Mouse (Mus musculus) MEL (cell line): ENCODE data around the gene Gm37240. TPM values are rescaled to one million over a fixed set of nuclear protein-coding genes. Genes with fewer than 3 reads are reported as not detected.

ENCODE experiments used
- DNase-seq: peaks from one replicate; pipeline ENCODE4 v3.0.0; 2011; ENCODE audit warnings: low read depth, low spot score
- H3K27ac ChIP-seq: 2 replicates; pipeline ENCODE4 v1.5.1; 2012; ENCODE audit warnings: low read depth, mild to moderate bottlenecking, control low read depth, low read length, moderate library complexity; ENCODE audit not compliant: control insufficient read depth
- H3K27me3 ChIP-seq, 2 experiments: fragments of 150-350 bp in 1 of 2; sonication (generic) in 1 of 2; 2 replicates each; pipeline ENCODE4 v1.6.1; 2012; ENCODE audit warnings: low read length in 2 of 2, mild to moderate bottlenecking in 2 of 2, improper control_type of control experiment in 1 of 2, moderate library complexity in 1 of 2; ENCODE audit not compliant: insufficient read depth in 2 of 2, control insufficient read depth in 1 of 2
- H3K36me3 ChIP-seq, 2 experiments: 2 replicates each; pipeline ENCODE4 v1.6.1; 2012 to 2014; ENCODE audit warnings: low read length in 2 of 2, improper control_type of control experiment in 1 of 2, inconsistent platforms in 1 of 2, mild to moderate bottlenecking in 1 of 2; ENCODE audit not compliant: insufficient read depth in 2 of 2, control insufficient read depth in 1 of 2
- H3K4me1 ChIP-seq, 2 experiments: fragments of 150-350 bp in 1 of 2; sonication (generic) in 1 of 2; 2 replicates each; pipeline ENCODE4 v1.6.1; 2012; ENCODE audit warnings: low read length in 2 of 2, improper control_type of control experiment in 1 of 2, mild to moderate bottlenecking in 1 of 2; ENCODE audit not compliant: insufficient read depth in 2 of 2, control insufficient read depth in 1 of 2
- H3K4me3 ChIP-seq, 2 experiments: fragments of 150-350 bp in 1 of 2; sonication (generic) in 1 of 2; 2 replicates each; pipeline ENCODE4 v1.5.1; 2012; ENCODE audit warnings: low read depth in 2 of 2, low read length in 2 of 2, mild to moderate bottlenecking in 2 of 2, moderate library complexity in 2 of 2, control low read depth in 1 of 2, improper control_type of control experiment in 1 of 2; ENCODE audit not compliant: control insufficient read depth in 1 of 2, insufficient read depth in 1 of 2
- H3K79me2 ChIP-seq: 2 replicates; pipeline ENCODE4 v1.6.1; 2012; ENCODE audit warnings: mild to moderate bottlenecking, low read length, moderate library complexity; ENCODE audit not compliant: control insufficient read depth, poor library complexity, insufficient read depth
- H3K9ac ChIP-seq: 2 replicates; pipeline ENCODE4 v1.6.1; 2012; ENCODE audit warnings: low read depth, mild to moderate bottlenecking, control low read depth, low read length, moderate library complexity; ENCODE audit not compliant: control insufficient read depth, poor library complexity, severe bottlenecking
- H3K9me3 ChIP-seq: fragments of 150-350 bp; sonication (generic); replicated peaks from 2 replicates; pipeline ENCODE4 v1.6.1; 2012; ENCODE audit warnings: mild to moderate bottlenecking, low read length, improper control_type of control experiment, moderate library complexity; ENCODE audit not compliant: insufficient read depth
- CHD1 ChIP-seq: IDR thresholded peaks from 2 replicates; pipeline ENCODE4 v1.6.1; 2012; ENCODE audit warnings: low read depth, mild to moderate bottlenecking, inconsistent platforms, low read length, improper control_type of control experiment
- E2F4 ChIP-seq: IDR thresholded peaks from 2 replicates; pipeline ENCODE4 v1.6.1; 2011; ENCODE audit warnings: low read depth, low read length, improper control_type of control experiment, borderline replicate concordance
- ELF1 ChIP-seq: IDR thresholded peaks from 2 replicates; pipeline ENCODE4 v1.6.1; 2014; ENCODE audit warnings: low read depth, mild to moderate bottlenecking, inconsistent platforms, low read length, improper control_type of control experiment, moderate library complexity
- EP300 ChIP-seq, 2 experiments: IDR thresholded peaks; 2 replicates each; pipeline ENCODE4 v1.6.1; 2011; ENCODE audit warnings: improper control_type of control experiment in 2 of 2, low read length in 2 of 2, low read depth in 1 of 2, mild to moderate bottlenecking in 1 of 2
- ETS1 ChIP-seq: IDR thresholded peaks from 2 replicates; pipeline ENCODE4 v1.6.1; 2012; ENCODE audit warnings: low read depth, mild to moderate bottlenecking, inconsistent platforms, low read length, improper control_type of control experiment, moderate library complexity
- GABPA ChIP-seq: IDR thresholded peaks from 2 replicates; pipeline ENCODE4 v1.6.1; 2012; ENCODE audit warnings: low read depth, mild to moderate bottlenecking, inconsistent platforms, low read length, improper control_type of control experiment, moderate library complexity
- GATA1 ChIP-seq: IDR thresholded peaks from 2 replicates; pipeline ENCODE4 v1.6.1; 2011; ENCODE audit warnings: low read depth, low read length, improper control_type of control experiment
- HCFC1 ChIP-seq: IDR thresholded peaks from 2 replicates; pipeline ENCODE4 v1.6.1; 2012; ENCODE audit warnings: low read depth, mild to moderate bottlenecking, inconsistent platforms, low read length, improper control_type of control experiment, moderate library complexity
- JUND ChIP-seq: IDR thresholded peaks from 2 replicates; pipeline ENCODE4 v1.6.1; 2011; ENCODE audit warnings: low read depth, mild to moderate bottlenecking, improper control_type of control experiment, low read length
- KAT2A ChIP-seq: conservative IDR thresholded peaks from 2 replicates; pipeline ENCODE4 v1.6.1; 2012; ENCODE audit warnings: low read depth, low read length, improper control_type of control experiment, inconsistent platforms
- MAFK ChIP-seq: IDR thresholded peaks from 2 replicates; pipeline ENCODE4 v1.6.1; 2011; ENCODE audit warnings: low read depth, mild to moderate bottlenecking, low read length, improper control_type of control experiment, borderline replicate concordance
- MAX ChIP-seq: IDR thresholded peaks from 2 replicates; pipeline ENCODE4 v1.6.1; 2011; ENCODE audit warnings: low read length, improper control_type of control experiment
- MAZ ChIP-seq: IDR thresholded peaks from 2 replicates; pipeline ENCODE4 v1.6.1; 2012; ENCODE audit warnings: low read depth, mild to moderate bottlenecking, inconsistent platforms, low read length, improper control_type of control experiment
- MEF2A ChIP-seq: IDR thresholded peaks from 2 replicates; pipeline ENCODE4 v1.6.1; 2014; ENCODE audit warnings: low read depth, mild to moderate bottlenecking, inconsistent platforms, low read length, improper control_type of control experiment; ENCODE audit not compliant: poor library complexity, insufficient replicate concordance, severe bottlenecking; ENCODE audit errors: extremely low read depth
- MXI1 ChIP-seq: IDR thresholded peaks from 2 replicates; pipeline ENCODE4 v1.6.1; 2011; ENCODE audit warnings: mild to moderate bottlenecking, low read depth, low read length, improper control_type of control experiment
- MYB ChIP-seq: IDR thresholded peaks from 2 replicates; pipeline ENCODE4 v1.6.1; 2011; ENCODE audit warnings: mild to moderate bottlenecking, low read depth, low read length, improper control_type of control experiment
- MYC ChIP-seq: IDR thresholded peaks from 2 replicates; pipeline ENCODE4 v1.6.1; 2011; ENCODE audit warnings: low read depth, mild to moderate bottlenecking, low read length, improper control_type of control experiment, moderate library complexity
- NELFE ChIP-seq: IDR thresholded peaks from 2 replicates; pipeline ENCODE4 v1.6.1; 2011; ENCODE audit warnings: low read depth, low read length, improper control_type of control experiment
- POLR2AphosphoS2 ChIP-seq: IDR thresholded peaks from 2 replicates; pipeline ENCODE4 v1.6.1; 2011; ENCODE audit warnings: low read length, improper control_type of control experiment
- RCOR1 ChIP-seq: IDR thresholded peaks from 2 replicates; pipeline ENCODE4 v1.6.1; 2012; ENCODE audit warnings: low read depth, mild to moderate bottlenecking, inconsistent platforms, low read length, improper control_type of control experiment
- SIN3A ChIP-seq: IDR thresholded peaks from 2 replicates; pipeline ENCODE4 v1.6.1; 2012; ENCODE audit warnings: low read length, improper control_type of control experiment, inconsistent platforms
- TAL1 ChIP-seq: IDR thresholded peaks from 2 replicates; pipeline ENCODE4 v1.6.1; 2012; ENCODE audit warnings: mild to moderate bottlenecking, inconsistent platforms, low read length, moderate library complexity, mixed read lengths
- TBP ChIP-seq: IDR thresholded peaks from 2 replicates; pipeline ENCODE4 v1.8.0; 2011; ENCODE audit warnings: low read depth, low read length, improper control_type of control experiment
- TCF12 ChIP-seq: IDR thresholded peaks from 2 replicates; pipeline ENCODE4 v1.6.1; 2014; ENCODE audit warnings: low read depth, mild to moderate bottlenecking, inconsistent platforms, low read length, improper control_type of control experiment, moderate library complexity
- UBTF ChIP-seq: IDR thresholded peaks from 2 replicates; pipeline ENCODE4 v1.6.1; 2012; ENCODE audit warnings: low read depth, mild to moderate bottlenecking, inconsistent platforms, low read length, improper control_type of control experiment, moderate library complexity, borderline replicate concordance; ENCODE audit not compliant: insufficient read depth
- USF2 ChIP-seq, 2 experiments: IDR thresholded peaks; 2 replicates each; pipeline ENCODE4 v1.6.1; 2011 to 2012; ENCODE audit warnings: improper control_type of control experiment in 2 of 2, low read length in 2 of 2, borderline replicate concordance in 1 of 2, inconsistent platforms in 1 of 2, low read depth in 1 of 2, mild to moderate bottlenecking in 1 of 2; ENCODE audit not compliant: insufficient read depth in 1 of 2
- ZKSCAN1 ChIP-seq: IDR thresholded peaks from 2 replicates; pipeline ENCODE4 v1.6.1; 2012; ENCODE audit warnings: low read depth, mild to moderate bottlenecking, inconsistent platforms, low read length, improper control_type of control experiment, moderate library complexity
- ZNF384 ChIP-seq: IDR thresholded peaks from 2 replicates; pipeline ENCODE4 v1.6.1; 2012; ENCODE audit warnings: low read depth, mild to moderate bottlenecking, inconsistent platforms, low read length, improper control_type of control experiment
- polyA plus RNA-seq, 2 experiments: library from polyadenylated mRNA; stranded (reverse) in 1 of 2; unstranded in 1 of 2; fragments of >175 nt in 1 of 2; fragments of >200 nt in 1 of 2; gene quantifications; 2 replicates each; pipeline versions ENCODE4 v1.2.1 to v1.2.4; 2012; ENCODE audit warnings: low replicate concordance in 2 of 2, low read depth in 1 of 2; ENCODE audit not compliant: insufficient read length in 2 of 2, insufficient read depth in 1 of 2, missing spikeins in 1 of 2
- total RNA-seq: library from RNA; depleted of rRNA; stranded (reverse); fragments of 300-350 nt; gene quantifications from 2 replicates; pipeline ENCODE4 v1.2.3, GENCODE M21; 2012

Gm37240 gene
- total and polyA plus RNA-seq, 3 experiments = 0.04 TPM; not detected in 2

DNA sequence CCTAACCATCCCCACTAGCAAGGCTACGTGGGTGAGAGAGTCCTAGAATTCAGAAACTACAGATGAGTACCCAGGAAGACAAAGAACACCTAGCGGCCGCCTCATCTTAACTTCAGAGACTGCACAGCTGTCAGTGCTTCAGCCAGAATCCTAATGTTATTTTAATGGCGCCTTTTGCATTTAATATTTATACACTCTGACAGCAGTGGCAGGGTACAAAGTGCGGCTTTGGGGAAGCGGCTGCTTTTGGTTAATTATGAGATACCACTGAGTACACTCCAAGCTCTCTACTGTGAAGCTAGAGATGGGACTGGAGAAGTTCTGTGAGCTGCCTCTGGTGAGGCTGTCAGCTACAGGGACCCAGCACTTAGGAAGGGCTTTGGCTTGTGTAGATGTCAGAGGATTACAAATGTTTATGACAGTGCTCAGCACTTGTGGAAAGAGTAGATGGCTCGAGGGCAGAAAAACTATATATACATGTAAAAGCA, 241.8 kb downstream of the Gm37240 start:
- Histone ChIP-seq H3K4me1 (peaks cover 3 to 8% of the 10 kb centered on the region in 2 experiments), H3K79me2 (no peaks in the 10 kb centered on the region), H3K27ac (no peak overlapping the region), H3K4me3 (no peak overlapping the region), H3K36me3 (peaks cover 0 to 11% of the 10 kb centered on the region in 2 experiments; a peak in 2 of 4 replicates), H3K9ac (no peak overlapping the region), H3K27me3 (no peaks in the 10 kb centered on the region), H3K9me3 (no peaks in the 10 kb centered on the region)
- DNase-seq = no peak
- no peak for TF ChIP-seq ETS1
- no peak for TF ChIP-seq POLR2AphosphoS2
- TF ChIP-seq JUND = no peak
- TF ChIP-seq MAX = no peak
- no peak for TF ChIP-seq SIN3A
- TF ChIP-seq MYC = no peak
- TF ChIP-seq MAFK = no peak
- TF ChIP-seq ELF1 = no peak
- no peak for TF ChIP-seq ZKSCAN1
- no peak for TF ChIP-seq CHD1
- no peak for TF ChIP-seq TCF12
- TF ChIP-seq USF2 (IDR thresholded peaks at IDR 0.05; ENCODE audit: borderline replicate concordance in 1 of 2, insufficient read depth in 1 of 2, low read depth in 1 of 2, low read length in 2 of 2) = no peak
- no peak for TF ChIP-seq EP300 (IDR thresholded peaks at IDR 0.05; ENCODE audit: low read depth in 1 of 2, low read length in 2 of 2)
- TF ChIP-seq HCFC1 = no peak
- TF ChIP-seq E2F4 = no peak
- no peak for TF ChIP-seq RCOR1
- no peak for TF ChIP-seq UBTF
- TF ChIP-seq MEF2A = no peak
- TF ChIP-seq TAL1 = no peak
- no peak for TF ChIP-seq KAT2A
- TF ChIP-seq, all 39 proteins: peak for 0

DNA sequence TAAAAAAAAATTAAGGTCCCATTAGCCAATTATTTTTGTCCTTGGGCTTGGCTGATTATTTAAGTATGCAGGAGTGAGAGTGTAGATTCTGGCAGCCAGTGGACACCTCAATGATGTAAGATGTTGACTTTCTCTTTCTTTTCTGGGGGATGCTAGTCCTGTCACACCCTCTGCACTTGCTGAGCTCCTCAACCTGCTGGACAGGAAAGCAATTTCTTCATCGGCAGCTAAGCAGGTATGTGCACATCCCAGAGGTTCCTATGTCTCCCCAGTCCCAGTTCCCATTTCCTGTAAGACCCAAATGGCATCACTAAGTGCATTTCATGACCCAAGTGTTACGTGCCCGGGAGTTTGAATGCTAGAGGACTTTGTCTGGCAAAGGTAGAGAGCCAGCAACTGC, 242.5 kb downstream of the Gm37240 start:
- Histone ChIP-seq H3K79me2 (no peaks in the 10 kb centered on the region), H3K4me3 (no peak overlapping the region), H3K27me3 (no peaks in the 10 kb centered on the region), H3K9ac (no peak overlapping the region), H3K4me1 (peaks cover 3% of the 10 kb centered on the region in 2 experiments), H3K9me3 (no peaks in the 10 kb centered on the region), H3K27ac (no peak overlapping the region), H3K36me3 (peaks cover 0 to 5% of the 10 kb centered on the region in 2 experiments; a peak in 2 of 4 replicates)
- TF ChIP-seq NELFE (no peak), MYB (no peak), GATA1 (no peak), MAFK (no peak), ZKSCAN1 (no peak), GABPA (no peak), RCOR1 (no peak), ELF1 (no peak), TBP (no peak), ZNF384 (no peak), MAZ (no peak), MXI1 (no peak)
- DNase-seq = no peak
